ENCODE assay signal across 22 mouse cellular contexts in the genomic region with DNA sequence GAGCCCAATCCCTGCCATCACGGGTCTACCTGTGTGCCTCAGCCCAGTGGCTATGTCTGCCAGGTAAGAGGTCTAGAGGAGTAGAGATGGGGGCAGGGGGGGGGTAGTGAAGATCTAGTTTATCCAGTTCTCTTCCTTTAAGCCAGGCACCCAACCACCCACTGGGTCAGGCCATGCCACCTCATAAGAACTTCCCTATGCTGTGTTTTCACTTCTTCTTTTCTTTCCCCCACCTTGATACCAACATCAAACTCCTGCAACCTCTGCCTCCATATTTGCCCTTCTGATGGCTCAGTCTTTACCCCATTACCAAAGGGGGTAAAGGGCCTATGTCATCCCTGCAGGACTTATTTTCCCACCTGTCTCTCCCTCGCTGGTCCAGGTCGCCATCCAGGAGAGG.
"Had no signal": no experiment of that assay in that cellular context is flagged by ENCODE, and none has a peak within 500 bp of the region (broad histone marks: within the 10 kb centered on the region; RNA-seq: fewer than 3 reads in every experiment).

No protein-coding gene starts in this region.

- ATAC-seq: intestine, embryonic 16.5 days; liver, embryonic 12.5 days; midbrain, embryonic 16.5 days had no signal

- H3K9me3 ChIP-seq: limb, embryonic 10.5 days; limb, embryonic 13.5 days; liver, embryonic 12.5 days; liver, embryonic 15.5 days; lung, embryonic 15.5 days; midbrain, embryonic 12.5 days had no signal

- H3K9ac ChIP-seq: limb, embryonic 13.5 days; liver, embryonic 12.5 days; liver, embryonic 15.5 days; lung, embryonic 15.5 days; midbrain, embryonic 12.5 days had no signal

- H3K27ac ChIP-seq: layer of hippocampus, adult 2 months; limb, embryonic 10.5 days; limb, embryonic 13.5 days; liver, embryonic 12.5 days; liver, embryonic 15.5 days; lung, embryonic 15.5 days; midbrain, embryonic 12.5 days had no signal

- DNase-seq: kidney, adult 18-20 months; kidney, adult 9 months; kidney, postnatal 14 days; layer of hippocampus, adult 9-11 months; liver; lung, adult 18-20 months; lung, postnatal 10 days; lung, postnatal 36 days; right cerebral cortex, adult 18-20 months; right cerebral cortex, postnatal 14 days; right cerebral cortex, postnatal 4 days; thymus, adult 2 months; thymus, postnatal 25 days had no signal

- H3K36me3 ChIP-seq: limb, embryonic 10.5 days; limb, embryonic 13.5 days; liver, embryonic 12.5 days; liver, embryonic 15.5 days; lung, embryonic 15.5 days; midbrain, embryonic 12.5 days had no signal

- H3K27me3 ChIP-seq: limb, embryonic 13.5 days; liver, embryonic 15.5 days; lung, embryonic 15.5 days; midbrain, embryonic 12.5 days had no signal

- H3K4me2 ChIP-seq: limb, embryonic 13.5 days; liver, embryonic 12.5 days; liver, embryonic 15.5 days; lung, embryonic 15.5 days; midbrain, embryonic 12.5 days had no signal

- H3K4me3 ChIP-seq: layer of hippocampus, adult 2 months; limb, embryonic 10.5 days; limb, embryonic 13.5 days; liver, embryonic 12.5 days; liver, embryonic 15.5 days; lung, embryonic 15.5 days; midbrain, embryonic 12.5 days had no signal

- H3K4me1 ChIP-seq: liver, embryonic 12.5 days; liver, embryonic 15.5 days; midbrain, embryonic 12.5 days had no signal
